15 mouse cellular contexts compared by ENCODE assay signal in the genomic region with DNA sequence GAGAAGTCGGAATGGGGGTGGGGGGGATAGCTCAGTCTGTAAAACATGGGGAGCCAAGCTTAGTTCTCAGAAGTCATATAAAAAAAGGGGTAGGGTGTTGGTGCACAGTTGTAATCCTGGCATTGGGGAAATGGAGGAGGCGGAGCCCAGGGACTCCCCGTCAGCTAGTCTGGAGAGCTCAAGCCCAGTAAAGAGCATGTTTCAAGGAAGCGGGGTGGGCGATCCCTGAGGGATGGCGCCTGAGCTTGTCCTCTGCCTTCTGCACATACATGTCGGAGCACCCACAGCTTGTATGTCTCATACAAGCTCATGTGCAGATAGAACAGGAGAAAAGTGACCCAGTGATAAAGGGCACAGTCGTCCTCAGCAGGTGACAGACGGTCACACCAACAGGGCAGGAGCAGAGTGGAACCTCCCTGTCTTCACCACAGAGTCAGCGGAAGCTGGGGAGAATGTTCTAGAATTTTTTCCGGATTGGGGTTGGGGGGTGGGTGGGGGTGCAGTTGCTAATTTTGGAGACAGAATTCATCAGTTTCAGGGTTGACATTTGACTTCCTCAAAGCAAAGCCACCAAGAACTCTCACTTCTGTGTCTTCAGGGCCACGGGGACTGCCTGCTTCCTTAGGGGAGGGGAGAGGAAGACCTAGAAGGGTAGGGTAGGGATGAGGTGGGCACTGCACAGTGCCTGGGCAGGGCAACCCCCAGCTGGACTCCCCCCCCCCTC.
DNase-seq lines count a peak whose midpoint lies in the region; ATAC-seq lines count a peak whose summit lies in the region.
"Had no signal": no experiment of that assay in that cellular context is flagged by ENCODE, and none has a peak within 500 bp of the region (broad histone marks: within the 10 kb centered on the region; RNA-seq: fewer than 3 reads in every experiment).

No protein-coding gene starts in this region.

- WGBS in macrophage (ENCODE audit: missing documents): 1% methylated on average over 12 of the region's 12 CpGs
- WGBS in intestine, embryonic 15.5 days: 83% methylated on average over 12 of the region's 12 CpGs

- peaks cover 90% of the 10 kb centered on the region for H3K79me2 ChIP-seq in macrophage (ENCODE audit: inconsistent target)

- intact Hi-C loops in left cerebral cortex, postnatal 36 days (cut with DNase I): no loop called here

- H3K4me2 ChIP-seq in intestine, embryonic 15.5 days (replicated peaks): no peak overlapping the region
- H3K4me2 ChIP-seq: limb, embryonic 12.5 days; midbrain, embryonic 12.5 days had no signal

- peak overlapping the region; percentile 98 for H3K27ac ChIP-seq in macrophage
- H3K27ac ChIP-seq in intestine, embryonic 15.5 days: no peak overlapping the region
- H3K27ac ChIP-seq: kidney, postnatal 0 days; limb, embryonic 12.5 days; midbrain, embryonic 12.5 days had no signal

- no peaks in the 10 kb centered on the region for H3K27me3 ChIP-seq in intestine, embryonic 15.5 days (replicated peaks)
- H3K27me3 ChIP-seq: limb, embryonic 12.5 days; midbrain, embryonic 12.5 days had no signal

- H3K4me3 ChIP-seq in macrophage (ENCODE audit: inconsistent target): no peak overlapping the region; the same call in 1 of the 2 replicates
- H3K4me3 ChIP-seq in intestine, embryonic 15.5 days (replicated peaks): no peak overlapping the region
- H3K4me3 ChIP-seq: limb, embryonic 12.5 days; midbrain, embryonic 12.5 days had no signal

- ATAC-seq in CD4-positive, CD25-positive, alpha-beta regulatory T cell, adult 4 months: no peak
- no peak for ATAC-seq in intestine, embryonic 15.5 days
- ATAC-seq: inflammation-experienced regulatory T-cells, adult 6 months had no signal

- no peaks in the 10 kb centered on the region for H3K4me1 ChIP-seq in intestine, embryonic 15.5 days (replicated peaks)
- H3K4me1 ChIP-seq: limb, embryonic 12.5 days; midbrain, embryonic 12.5 days had no signal

- DNase-seq in CD4-positive, CD25-positive, alpha-beta regulatory T cell, adult 2 months (ENCODE audit: low read depth, low spot score): peak; percentile 6
- DNase-seq in spleen, adult 12 weeks (ENCODE audit: low spot score): peak; percentile 9
- DNase-seq in spleen, postnatal 14 days (ENCODE audit: low spot score in 2 of 2): no peak
- no peak for DNase-seq in ovary, postnatal 36 days (ENCODE audit: low spot score)
- no peak for DNase-seq in left cerebral cortex, postnatal 36 days (ENCODE audit: low spot score in 2 of 2)
- DNase-seq: cerebellum, adult 9-10 months; layer of hippocampus, adult 9-11 months had no signal

- H3K9ac ChIP-seq in intestine, embryonic 15.5 days: no peak overlapping the region
- H3K9ac ChIP-seq: limb, embryonic 12.5 days; midbrain, embryonic 12.5 days had no signal

- no peaks in the 10 kb centered on the region for H3K9me3 ChIP-seq in intestine, embryonic 15.5 days
- H3K9me3 ChIP-seq: G1E; limb, embryonic 12.5 days; midbrain, embryonic 12.5 days had no signal

- H3K36me3 ChIP-seq in macrophage (ENCODE audit: inconsistent target): peaks cover 10% of the 10 kb centered on the region; the same call in 1 of the 2 replicates
- H3K36me3 ChIP-seq in intestine, embryonic 15.5 days: no peaks in the 10 kb centered on the region
- H3K36me3 ChIP-seq: G1E had no signal

Comparison
In these comparisons a context has a peak if more than half of its experiments do, and no peak if none do; other contexts are left out.
1. DNase-seq: peak in CD4-positive, CD25-positive, alpha-beta regulatory T cell, adult 2 months (single experiment) and spleen, adult 12 weeks (single experiment); none in spleen, postnatal 14 days (0 of 2), ovary, postnatal 36 days (single experiment) and left cerebral cortex, postnatal 36 days (0 of 2).